Mouse (Mus musculus) inflammation-experienced regulatory T-cells, adult 6 months (primary cell): ENCODE data around the gene Mpnd. TPM values are rescaled to one million over a fixed set of nuclear protein-coding genes. Genes with fewer than 3 reads are reported as not detected.
"Not testable (repeated sequence)": the region's sequence is repeated elsewhere in the genome, so short reads cannot be mapped to it uniquely, and the experiment has no call there.

ENCODE experiments used
- ATAC-seq: one replicate; pipeline ENCODE4 v1.8.0; 2017
- polyA plus RNA-seq, 3 experiments: library from polyadenylated mRNA; unstranded; fragments of 100-300 nt; shearing (Covaris generic); gene quantifications; one replicate each; pipeline ENCODE4 v1.2.1; 2017

Gene Mpnd
- polyA plus RNA-seq, 3 experiments from 2014 or later: 8.3 to 24.2 (median 17.4) TPM

DNA sequence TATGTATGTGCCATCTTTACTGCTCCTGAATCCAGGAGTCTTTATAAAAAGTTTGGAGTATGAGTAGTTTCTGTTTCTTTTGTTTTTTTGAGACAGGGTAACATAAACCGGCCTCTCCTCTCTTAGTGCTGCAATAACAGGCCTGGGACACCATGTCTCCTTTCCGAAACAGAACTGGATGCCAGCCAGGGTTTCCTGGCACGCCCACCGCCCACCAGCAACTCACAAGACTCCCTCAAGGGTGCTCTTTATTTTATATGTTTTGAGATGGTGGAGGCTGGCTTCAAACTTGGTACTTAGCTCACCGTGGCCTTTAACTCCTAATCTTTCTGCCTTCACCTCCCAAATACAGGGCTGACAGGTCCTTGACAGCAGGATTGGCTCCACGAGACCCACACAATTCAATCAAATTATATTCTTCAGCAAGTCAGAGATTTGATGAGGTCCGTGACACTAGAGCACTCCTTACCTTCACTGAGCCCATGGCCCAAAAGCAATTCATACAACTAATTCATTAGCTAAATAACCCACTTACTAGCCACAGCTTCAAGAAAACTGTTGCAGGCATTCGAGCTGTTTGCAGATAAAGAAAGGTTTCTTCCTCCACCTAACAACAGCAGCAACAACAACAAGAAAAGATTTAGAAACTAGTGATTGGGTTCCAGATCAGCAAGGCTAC is 33.2 kb downstream of the Mpnd start:
- ATAC-seq: no peak

DNA sequence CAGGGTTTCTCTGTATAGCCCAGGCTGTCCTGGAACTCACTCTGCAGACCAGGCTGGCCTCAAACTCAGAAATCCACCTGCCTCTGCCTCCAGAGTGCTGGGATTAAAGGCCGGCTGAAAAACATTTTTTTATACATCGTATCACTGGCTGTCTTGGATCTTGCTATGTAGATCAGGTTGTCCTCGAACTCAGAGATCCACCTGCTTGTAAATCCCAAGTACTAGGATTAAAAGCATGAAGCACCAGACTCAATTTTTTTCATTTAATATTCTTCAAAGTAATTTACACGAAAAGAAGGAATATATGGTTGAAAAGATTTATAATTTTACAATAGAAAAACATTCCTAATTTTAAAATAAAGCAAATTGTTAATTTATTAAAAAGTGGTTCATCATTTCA is 33.8 kb downstream of the Mpnd start:
- ATAC-seq: no peak

DNA sequence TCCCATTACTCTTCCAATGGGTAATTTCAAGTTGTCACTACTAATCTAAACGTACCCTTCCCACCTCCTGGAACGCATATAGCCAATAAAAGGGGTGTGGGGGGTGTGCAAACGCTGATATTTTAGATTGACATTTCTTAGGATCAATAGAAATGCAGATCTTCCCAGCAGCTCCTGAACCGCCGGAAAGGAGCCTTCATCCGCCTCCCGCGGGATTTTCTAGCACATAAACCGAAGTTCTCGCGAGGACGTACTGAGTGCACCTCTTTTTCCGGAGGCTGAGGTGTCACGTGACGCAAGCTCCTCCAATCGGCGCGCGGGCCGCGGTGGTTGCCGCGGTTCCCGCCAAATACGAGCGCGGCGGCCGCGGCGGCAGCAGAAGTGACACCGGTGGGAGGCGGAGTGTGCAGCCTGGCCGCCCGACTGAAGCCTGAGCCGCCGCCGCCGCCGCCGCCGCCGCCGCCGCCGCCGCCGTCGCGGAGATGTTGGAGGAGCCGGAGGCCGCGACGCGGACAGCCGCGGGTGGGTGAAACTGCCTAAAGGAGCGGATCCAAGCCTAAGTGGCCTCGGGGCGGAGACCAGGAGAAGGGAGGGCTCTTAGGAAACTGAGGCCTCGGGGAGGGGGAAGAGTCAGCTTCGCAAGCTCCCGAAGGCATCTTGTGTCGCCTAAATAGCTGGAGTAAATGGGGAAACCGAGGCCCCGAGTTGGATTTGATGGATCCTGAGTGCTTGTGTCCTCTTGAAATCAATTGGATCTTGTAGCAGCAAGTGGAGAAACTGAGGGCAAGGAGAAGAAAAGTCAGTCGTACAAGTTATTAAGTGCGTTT is 34.7 kb downstream of the Mpnd start, which contains the start of gene Chaf1a:
Gene Chaf1a, plus strand, starts transcription at position 410 of the 827 bp plus-strand sequence.
- peak; percentile 71 for ATAC-seq

DNA sequence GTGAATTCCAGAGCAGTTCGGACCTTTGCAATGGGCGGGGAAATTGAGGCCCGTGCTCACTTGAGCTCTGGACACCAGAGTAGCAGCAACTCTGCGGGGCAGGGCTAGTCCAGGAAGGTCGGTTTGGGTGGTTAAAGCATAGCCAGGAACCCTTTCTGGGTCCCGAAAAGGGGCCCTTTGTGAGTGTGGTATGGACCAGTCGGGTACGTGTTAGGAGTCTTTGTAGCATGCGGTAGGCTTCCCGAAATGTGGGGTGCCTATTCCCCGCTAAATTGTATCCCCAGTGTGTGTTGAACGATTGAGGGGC is 35.3 kb downstream of the Mpnd start:
- no peak for ATAC-seq

DNA sequence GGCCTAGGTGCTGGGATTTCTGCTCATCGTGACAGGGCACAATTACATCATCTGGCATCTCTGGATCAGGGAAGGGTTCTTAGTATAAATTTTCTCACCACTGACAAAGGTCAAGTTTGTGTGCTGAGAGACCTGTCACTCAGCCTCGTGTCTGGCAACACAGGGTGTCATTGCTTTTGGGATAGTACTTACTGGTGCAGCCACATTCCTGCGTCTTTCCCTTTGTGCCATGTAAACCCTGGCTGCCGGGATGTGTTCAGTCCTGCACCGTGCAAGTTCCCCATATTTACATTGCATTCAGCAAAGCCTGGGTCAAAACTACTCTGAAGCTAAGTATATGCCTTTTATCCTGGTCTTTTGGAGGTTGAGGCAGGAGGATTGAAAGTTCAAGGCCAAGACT is 45.9 kb downstream of the Mpnd start:
- ATAC-seq: no peak

DNA sequence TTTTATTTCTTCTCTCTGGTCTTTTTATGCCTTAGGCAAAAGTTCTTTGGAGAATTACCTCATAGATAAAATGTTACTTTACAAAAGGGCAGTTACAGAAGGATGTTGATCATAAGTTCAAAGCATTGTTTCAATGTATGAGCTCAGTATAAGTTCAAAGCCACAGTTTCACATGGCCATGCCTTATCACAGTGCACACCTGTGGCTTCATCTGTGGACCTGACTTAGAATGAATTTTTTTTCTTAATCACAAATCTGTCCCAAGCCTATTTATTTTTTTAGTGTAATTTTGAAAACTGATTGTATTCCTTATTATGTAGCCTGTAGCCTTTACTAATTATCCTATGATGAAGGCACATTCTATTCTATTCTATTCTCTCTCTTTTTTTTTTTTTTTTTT is 49.4 kb downstream of the Mpnd start:
- ATAC-seq: no peak

DNA sequence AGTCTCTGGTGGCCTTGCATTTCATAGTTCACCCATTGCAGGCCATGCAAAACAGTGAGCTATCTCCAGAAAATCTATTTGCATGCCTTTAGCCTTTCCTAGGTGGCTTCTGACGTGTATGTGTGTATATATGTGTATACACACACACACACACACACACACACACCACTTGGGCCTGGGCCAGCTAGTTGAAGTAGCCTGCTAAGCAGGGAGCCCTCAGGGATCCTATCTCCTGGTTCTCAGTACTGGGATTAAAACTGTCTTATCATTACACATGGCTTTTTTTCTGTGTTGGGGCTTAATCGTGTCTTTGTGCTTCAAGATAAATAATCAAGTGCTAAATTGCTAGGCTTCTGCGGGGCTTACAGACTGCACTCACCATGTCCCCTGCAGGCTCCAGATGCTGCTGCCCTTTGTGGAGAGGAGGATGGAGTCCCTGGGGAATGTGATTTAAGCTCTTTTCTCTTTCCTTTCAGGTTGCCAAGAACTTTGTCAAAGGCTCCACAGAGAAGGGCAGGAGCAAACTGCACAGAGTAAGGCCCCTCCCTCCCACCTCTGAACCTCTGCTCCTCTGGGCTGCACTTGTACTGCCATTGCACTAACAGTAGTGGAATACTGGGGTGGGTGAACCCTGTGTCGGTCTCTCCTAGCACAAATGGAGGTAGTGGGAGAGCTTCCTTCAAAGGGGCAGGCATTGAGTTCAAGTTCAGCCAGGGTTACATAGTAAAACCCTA is 50.6 kb downstream of the Mpnd start:
- ATAC-seq: no peak

DNA sequence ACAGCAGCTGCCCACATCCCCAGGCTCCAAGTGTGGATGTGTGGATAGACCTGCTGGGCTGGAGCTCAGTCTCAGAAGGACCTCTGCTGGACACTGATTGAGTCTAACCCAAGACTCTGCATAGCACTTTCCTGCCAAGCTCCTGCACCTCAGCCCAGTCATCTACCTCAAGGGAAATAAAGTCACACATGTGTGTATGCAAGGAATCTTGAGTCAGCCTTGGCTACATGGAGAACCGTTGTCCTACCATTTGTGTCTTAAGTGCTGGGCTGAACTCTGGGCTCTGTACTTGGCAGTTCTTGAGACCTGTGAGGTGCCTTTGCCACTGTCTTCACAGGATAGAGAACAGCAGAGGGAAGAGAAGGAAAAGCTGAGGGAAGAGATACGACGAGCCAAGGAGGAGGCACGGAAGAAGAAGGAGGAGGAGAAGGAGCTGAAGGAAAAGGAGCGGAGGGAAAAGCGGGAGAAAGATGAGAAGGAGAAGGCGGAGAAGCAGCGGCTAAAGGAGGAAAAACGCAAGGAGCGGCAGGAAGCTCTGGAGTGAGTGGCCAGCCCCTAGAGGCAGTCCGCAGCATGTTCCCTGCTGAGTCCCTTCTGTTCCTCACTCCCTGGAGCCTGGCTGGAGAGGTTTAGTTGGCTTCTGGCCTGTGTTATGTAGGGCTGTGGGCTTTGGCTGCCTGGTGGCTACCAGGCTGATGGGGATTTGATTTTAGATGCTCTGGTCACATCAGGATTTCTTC is 52.0 kb downstream of the Mpnd start:
- ATAC-seq: no peak

DNA sequence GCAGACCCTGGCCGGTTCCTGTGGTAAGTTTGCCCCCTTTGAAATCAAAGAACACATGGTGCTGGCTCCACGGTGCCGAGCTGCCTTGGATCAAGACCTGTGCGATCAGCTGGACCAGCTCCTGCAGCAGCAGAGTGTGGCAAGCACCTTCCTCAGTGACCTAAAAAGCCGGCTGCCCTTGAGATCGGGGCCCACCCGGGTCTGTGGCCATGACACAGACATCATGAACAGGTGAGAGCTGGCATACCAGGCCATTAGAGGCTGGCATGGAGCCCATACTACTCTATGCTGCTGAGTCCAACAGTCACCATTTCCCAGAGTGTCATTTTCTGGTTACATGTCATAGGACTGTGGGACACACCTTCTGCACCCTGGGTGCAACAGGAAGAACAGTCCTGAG is 56.6 kb downstream of the Mpnd start:
- no peak for ATAC-seq

DNA sequence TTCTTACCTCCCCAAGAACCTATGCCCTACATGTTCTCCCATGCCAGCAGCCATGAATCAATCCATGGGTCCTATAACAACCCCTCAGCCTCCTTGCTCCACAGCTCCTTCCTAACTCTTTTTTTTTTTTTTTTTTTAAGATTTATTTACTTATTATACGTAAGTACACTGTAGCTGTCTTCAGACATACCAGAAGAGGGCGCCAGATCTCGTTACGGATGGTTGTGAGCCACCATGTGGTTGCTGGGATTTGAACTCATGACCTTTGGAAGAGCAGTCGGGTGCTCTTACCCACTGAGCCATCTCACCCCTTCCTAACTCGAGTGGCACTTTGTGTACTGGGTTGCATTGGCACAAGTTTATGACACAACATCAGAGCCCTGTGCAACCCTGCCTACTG is 60.2 kb downstream of the Mpnd start:
- not testable (repeated sequence) for ATAC-seq

Other genes with a start within 250 kb of the Mpnd start
- gene Zfp119a, start 126.8 kb upstream of the Mpnd start, polyA plus RNA-seq: 10 to 100 TPM; 13.0 to 18.7 (median 15.8) TPM
- gene Zfp959, start 113.6 kb upstream of the Mpnd start, polyA plus RNA-seq: 10 to 100 TPM; 26.9 to 35.6 (median 29.1) TPM
- gene Zfp119b, start 56.2 kb upstream of the Mpnd start, polyA plus RNA-seq: 10 to 100 TPM in 2 of 3 experiments, 1 to 10 TPM in 1; 8.1 to 20.3 (median 17.7) TPM
- gene Ebi3, start 53.1 kb upstream of the Mpnd start, polyA plus RNA-seq: 10 to 100 TPM; 50.3 to 70.8 (median 50.4) TPM
- gene Yju2, start 46.6 kb upstream of the Mpnd start, polyA plus RNA-seq: 10 to 100 TPM; 25.6 to 36.5 (median 33.0) TPM
- gene Shd, start 35.2 kb upstream of the Mpnd start, polyA plus RNA-seq: under 1 TPM in 1 of 3 experiments, not detected in 2; 0.40 TPM
- under 1 TPM in 1 of 3 experiments, not detected in 2; 0.98 TPM for gene Fsd1, start 19.2 kb upstream of the Mpnd start, polyA plus RNA-seq
- under 1 TPM in 1 of 3 experiments, not detected in 2; 0.30 TPM for gene Stap2, start 127 bp upstream of the Mpnd start, polyA plus RNA-seq
- 10 to 100 TPM; 86.9 to 93.6 (median 91.6) TPM for gene Sh3gl1, start 30.9 kb downstream of the Mpnd start, polyA plus RNA-seq
- gene Chaf1a, start 34.7 kb downstream of the Mpnd start, polyA plus RNA-seq: 1 to 10 TPM in 2 of 3 experiments, under 1 TPM in 1; 0.63 to 3.6 (median 1.3) TPM
- 10 to 100 TPM; 28.7 to 41.6 (median 34.2) TPM for gene Ubxn6, start 69.3 kb downstream of the Mpnd start, polyA plus RNA-seq
- gene Hdgfl2, start 73.9 kb downstream of the Mpnd start, polyA plus RNA-seq: 10 to 100 TPM; 32.5 to 58.6 (median 40.3) TPM
- gene Plin4, start 104.1 kb downstream of the Mpnd start, polyA plus RNA-seq: under 1 TPM in 1 of 3 experiments, not detected in 2; 0.09 TPM
- gene Plin5, start 111.9 kb downstream of the Mpnd start, polyA plus RNA-seq: under 1 TPM in 1 of 3 experiments, not detected in 2; 0.16 TPM
- not detected for gene Lrg1, start 116.3 kb downstream of the Mpnd start, polyA plus RNA-seq
- under 1 TPM in 1 of 3 experiments, not detected in 2; 0.13 TPM for gene Sema6b, start 134.6 kb downstream of the Mpnd start, polyA plus RNA-seq
- gene Tnfaip8l1, start 156.8 kb downstream of the Mpnd start, polyA plus RNA-seq: 10 to 100 TPM; 29.8 to 39.7 (median 37.9) TPM
- 10 to 100 TPM; 53.3 to 65.6 (median 59.5) TPM for gene Mydgf, start 178.2 kb downstream of the Mpnd start, polyA plus RNA-seq
- 10 to 100 TPM; 13.6 to 17.5 (median 14.5) TPM for gene Dpp9, start 213.2 kb downstream of the Mpnd start, polyA plus RNA-seq